Mouse (Mus musculus) hindbrain, embryonic 16.5 days (tissue): ENCODE measurements at regions not wholly inside any gene's neighbourhood (a gene's known extent, or its start where the extent isn't known, plus 50 kb on each side); places are given as distances from the start of the nearest gene placed in this dataset.
A peak's percentile ranks its signal among the peaks of the same experiment; 100 is the strongest.

Experiments used
- ATAC-seq: fragments of 200-750 bp; cut with Nextera tagmentation; 2 replicates; pipeline ENCODE4 v1.8.0; 2017; ENCODE audit warnings: moderate TSS enrichment, moderate library complexity
- H3K27ac ChIP-seq: fragments of 300-500 bp; sonication (generic); 2 replicates; pipeline ENCODE4 v1.5.1; 2014; ENCODE audit warnings: low read depth, mild to moderate bottlenecking, control low read depth, low read length, moderate library complexity
- H3K27me3 ChIP-seq: fragments of 300-500 bp; sonication (generic); replicated peaks from 2 replicates; pipeline ENCODE4 v1.6.1; 2014; ENCODE audit warnings: low read length; ENCODE audit not compliant: control insufficient read depth, insufficient read depth
- H3K36me3 ChIP-seq: fragments of 300-500 bp; sonication (generic); 2 replicates; pipeline ENCODE4 v1.6.1; 2014; ENCODE audit warnings: mild to moderate bottlenecking, low read length, moderate library complexity, mixed read lengths; ENCODE audit not compliant: control insufficient read depth, insufficient read depth
- H3K4me1 ChIP-seq: fragments of 300-500 bp; sonication (generic); 2 replicates; pipeline ENCODE4 v1.6.1; 2014; ENCODE audit warnings: low read depth, low read length; ENCODE audit not compliant: control insufficient read depth, insufficient read depth
- H3K4me2 ChIP-seq: fragments of 300-500 bp; sonication (generic); 2 replicates; pipeline ENCODE4 v1.6.1; 2014; ENCODE audit warnings: mild to moderate bottlenecking, low read length, control low read depth, moderate library complexity
- H3K4me3 ChIP-seq: fragments of 300-500 bp; sonication (generic); 2 replicates; pipeline ENCODE4 v1.5.1; 2014; ENCODE audit warnings: mild to moderate bottlenecking, low read length, control low read depth, moderate library complexity
- H3K9ac ChIP-seq: fragments of 300-500 bp; sonication (generic); 2 replicates; pipeline ENCODE4 v1.6.1; 2014; ENCODE audit warnings: low read depth, mild to moderate bottlenecking, control low read depth, low read length, moderate library complexity
- H3K9me3 ChIP-seq: fragments of 300-500 bp; sonication (generic); 2 replicates; pipeline ENCODE4 v1.6.1; 2014; ENCODE audit warnings: mild to moderate bottlenecking, low read length, moderate library complexity; ENCODE audit not compliant: control insufficient read depth
- WGBS: fragments of 180-500 bp; shearing (Covaris S2); extraction: QIAGEN DNeasy Blood & Tissue Kit; methylation state at CpG from one replicate; pipeline ENCODE4 v1.1.7; 2014; 5-methylcytosine and 5-hydroxymethylcytosine counted together

- H3K9me3 ChIP-seq = no peaks in the 10 kb centered on the region
- ATAC-seq = no peak
- no peak overlapping the region for H3K27ac ChIP-seq
- no peak overlapping the region for H3K4me2 ChIP-seq
- WGBS = 95% methylated on average over 11 of the region's 11 CpGs
- H3K9ac ChIP-seq = no peak overlapping the region
- no peaks in the 10 kb centered on the region for H3K36me3 ChIP-seq
- H3K27me3 ChIP-seq = no peaks in the 10 kb centered on the region
- no peaks in the 10 kb centered on the region for H3K4me1 ChIP-seq
- no peak overlapping the region for H3K4me3 ChIP-seq
Observed at GRCm38 (mm10) chr6:140308641-140309040, 115.2 kb upstream of the Plekha5 start.

DNA sequence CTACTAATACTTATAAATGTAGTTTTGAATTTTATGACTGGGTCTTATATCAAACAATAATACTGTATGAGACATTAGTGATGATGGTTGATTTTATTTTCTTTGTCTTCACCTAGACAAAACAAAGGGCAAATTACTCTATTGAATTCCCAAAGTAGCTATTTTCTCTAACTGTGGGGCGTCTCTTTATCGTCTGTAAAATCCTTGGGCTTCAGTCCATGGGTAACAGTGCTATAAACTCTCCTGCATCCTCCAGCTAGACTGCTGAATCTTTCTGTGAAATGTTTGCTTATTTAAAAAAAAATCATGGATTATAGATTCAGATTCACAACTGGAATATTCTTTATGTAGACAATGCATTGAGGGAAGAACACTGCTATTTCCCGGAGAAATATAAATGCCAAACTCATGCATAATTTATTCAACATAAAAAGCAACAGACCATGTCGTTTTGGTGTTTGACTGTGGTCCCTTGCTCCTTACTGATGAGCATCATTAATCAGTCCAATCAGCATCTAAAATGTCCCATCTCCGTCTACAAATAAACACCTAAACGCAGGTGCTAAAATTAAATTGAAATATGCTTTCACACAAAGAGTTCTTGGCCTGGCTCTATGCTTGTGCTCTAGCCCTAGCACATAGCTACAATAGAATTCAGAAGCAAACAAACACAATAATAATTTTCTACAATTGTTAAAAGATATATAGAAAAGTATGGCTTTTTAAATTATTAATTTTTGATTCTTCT, 116.9 kb upstream of the Plekha5 start:
- Histone ChIP-seq H3K4me3 (no peak overlapping the region), H3K27me3 (no peaks in the 10 kb centered on the region), H3K9me3 (no peaks in the 10 kb centered on the region), H3K36me3 (no peaks in the 10 kb centered on the region), H3K9ac (no peak overlapping the region), H3K4me2 (no peak overlapping the region), H3K27ac (no peak overlapping the region), H3K4me1 (no peaks in the 10 kb centered on the region)
- ATAC-seq = no peak
- WGBS = 56% methylated on average over 6 of the region's 6 CpGs

- Histone ChIP-seq H3K9ac (no peak overlapping the region), H3K9me3 (no peaks in the 10 kb centered on the region), H3K4me1 (no peaks in the 10 kb centered on the region), H3K4me2 (no peak overlapping the region), H3K36me3 (no peaks in the 10 kb centered on the region), H3K27ac (no peak overlapping the region), H3K4me3 (no peak overlapping the region), H3K27me3 (no peaks in the 10 kb centered on the region)
- ATAC-seq = no peak
- 81% methylated on average over 5 of the region's 5 CpGs for WGBS
Observed at GRCm38 (mm10) chr6:140304105-140304504, 119.7 kb upstream of the Plekha5 start.

GRCm38 (mm10) chr6:140300470-140301145, 123.2 kb upstream of the Plekha5 start:
- WGBS = 29% methylated on average over 7 of the region's 7 CpGs

DNA sequence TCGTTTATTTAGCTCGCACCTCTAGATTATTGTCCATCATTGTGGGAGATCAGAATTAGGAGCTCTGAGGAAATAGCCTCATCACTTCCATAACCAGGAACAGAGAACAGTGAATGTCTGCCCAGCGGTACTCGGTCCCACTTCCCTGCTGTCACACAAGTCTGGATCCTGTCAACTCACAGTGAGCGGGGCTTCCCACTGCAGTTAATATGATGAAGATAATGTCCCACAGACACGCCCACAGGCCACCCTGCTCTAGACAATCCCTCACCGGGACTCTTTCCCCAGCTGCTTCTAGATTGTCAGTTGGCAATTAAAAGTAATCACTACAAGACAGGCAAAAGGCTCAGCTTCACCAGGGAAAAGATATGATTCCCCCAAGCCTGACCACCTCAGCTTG, 124.2 kb upstream of the Plekha5 start:
- ATAC-seq = no peak
- WGBS = 42% methylated on average over 7 of the region's 7 CpGs

More at GRCm38 (mm10) chr6:140300470-140301145, 123.2 kb upstream of the Plekha5 start:
- Histone ChIP-seq H3K36me3 (no peaks in the 10 kb centered on the region), H3K4me3 (no peak overlapping the region), H3K4me1 (peaks cover 3% of the 10 kb centered on the region; the same call in 1 of the 2 replicates), H3K4me2 (no peak overlapping the region), H3K9me3 (no peaks in the 10 kb centered on the region), H3K27me3 (no peaks in the 10 kb centered on the region), H3K9ac (no peak overlapping the region), H3K27ac (no peak overlapping the region)
- peak; percentile 71 for ATAC-seq

DNA sequence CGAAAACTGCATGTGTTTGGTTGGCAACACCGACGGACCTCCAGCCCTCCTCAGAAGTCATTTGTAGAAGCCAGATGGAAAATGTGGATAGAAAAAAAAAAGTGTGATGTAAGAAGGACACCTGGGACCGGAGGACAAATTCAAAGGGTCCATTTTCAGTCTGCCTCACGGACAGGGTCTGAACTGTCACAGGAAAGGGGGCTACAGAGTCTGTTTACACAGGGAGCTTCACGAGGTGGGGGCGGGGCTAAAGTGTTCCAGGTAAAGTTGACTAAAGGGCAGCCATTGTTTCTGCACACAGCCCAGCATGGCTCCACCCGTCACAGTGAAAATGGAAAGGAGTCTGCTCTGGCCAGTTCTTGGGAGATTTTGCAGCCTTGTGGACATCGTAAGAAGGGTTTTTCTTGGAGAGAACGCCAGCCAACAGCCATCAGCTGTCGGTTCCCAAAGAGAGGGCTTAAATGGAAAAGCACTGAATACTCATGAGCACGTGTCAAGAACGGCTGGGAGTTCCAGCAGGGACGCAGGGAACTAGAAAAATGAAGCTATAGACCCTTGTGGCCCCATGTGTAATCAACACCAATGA, 125.8 kb upstream of the Plekha5 start:
- H3K4me1 ChIP-seq = peaks cover 3% of the 10 kb centered on the region; the same call in 1 of the 2 replicates
- 54% methylated on average over 14 of the region's 14 CpGs for WGBS
- H3K9ac ChIP-seq = no peak overlapping the region
- no peaks in the 10 kb centered on the region for H3K36me3 ChIP-seq
- no peak overlapping the region for H3K4me3 ChIP-seq
- H3K4me2 ChIP-seq = peak overlapping the region; percentile 22
- no peaks in the 10 kb centered on the region for H3K9me3 ChIP-seq
- peak; percentile 51 for ATAC-seq
- H3K27me3 ChIP-seq = no peaks in the 10 kb centered on the region
- H3K27ac ChIP-seq = no peak overlapping the region

More for the DNA sequence above, 124.2 kb upstream of the Plekha5 start:
- Histone ChIP-seq H3K4me2 (no peak overlapping the region), H3K4me1 (peaks cover 3% of the 10 kb centered on the region; the same call in 1 of the 2 replicates), H3K27me3 (no peaks in the 10 kb centered on the region), H3K27ac (no peak overlapping the region), H3K9me3 (no peaks in the 10 kb centered on the region), H3K4me3 (no peak overlapping the region), H3K36me3 (no peaks in the 10 kb centered on the region), H3K9ac (no peak overlapping the region)

DNA sequence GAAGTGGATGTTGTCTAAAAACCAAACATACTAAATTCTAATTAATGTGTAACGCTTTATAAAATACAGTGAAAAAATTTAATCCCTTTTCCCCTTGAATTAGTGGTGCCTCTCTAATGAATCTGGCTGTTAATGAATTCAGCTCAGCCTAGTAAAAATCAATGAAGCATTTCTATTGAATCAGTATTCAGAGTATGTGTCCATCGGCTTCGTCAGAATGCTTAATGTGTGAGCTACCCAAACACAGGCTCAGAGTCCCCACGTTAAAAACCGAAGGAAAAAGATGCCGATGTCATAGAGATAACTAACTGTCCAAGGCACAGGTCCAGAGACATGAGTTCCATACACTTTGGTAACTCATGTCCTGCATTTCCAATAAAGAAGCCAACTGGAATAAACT, 126.3 kb upstream of the Plekha5 start:
- H3K4me1 ChIP-seq = peaks cover 3% of the 10 kb centered on the region; the same call in 1 of the 2 replicates
- H3K4me3 ChIP-seq = no peak overlapping the region
- no peak overlapping the region for H3K27ac ChIP-seq
- 42% methylated on average over 6 of the region's 6 CpGs for WGBS
- peak overlapping the region; percentile 30 for H3K4me2 ChIP-seq
- peak; percentile 32; the same call in 1 of the 2 replicates for ATAC-seq
- H3K9me3 ChIP-seq = no peaks in the 10 kb centered on the region
- no peaks in the 10 kb centered on the region for H3K36me3 ChIP-seq
- H3K27me3 ChIP-seq = no peaks in the 10 kb centered on the region
- H3K9ac ChIP-seq = no peak overlapping the region

GRCm38 (mm10) chr6:140290109-140290508, 133.7 kb upstream of the Plekha5 start:
- H3K4me2 ChIP-seq = no peak overlapping the region
- WGBS = 60% methylated on average over 13 of the region's 13 CpGs
- no peaks in the 10 kb centered on the region for H3K4me1 ChIP-seq
- H3K27me3 ChIP-seq = no peaks in the 10 kb centered on the region
- no peak overlapping the region for H3K27ac ChIP-seq
- no peak for ATAC-seq
- no peak overlapping the region for H3K9ac ChIP-seq
- no peaks in the 10 kb centered on the region for H3K9me3 ChIP-seq
- no peak overlapping the region for H3K4me3 ChIP-seq
- no peaks in the 10 kb centered on the region for H3K36me3 ChIP-seq

GRCm38 (mm10) chr6:140288799-140289198, 135.1 kb upstream of the Plekha5 start:
- Histone ChIP-seq H3K9me3 (no peaks in the 10 kb centered on the region), H3K9ac (no peak overlapping the region), H3K36me3 (no peaks in the 10 kb centered on the region), H3K27ac (no peak overlapping the region), H3K27me3 (no peaks in the 10 kb centered on the region), H3K4me3 (no peak overlapping the region), H3K4me2 (no peak overlapping the region), H3K4me1 (no peaks in the 10 kb centered on the region)
- WGBS = 47% methylated on average over 8 of the region's 8 CpGs
- ATAC-seq = no peak
